Mouse (Mus musculus): Measurements from ENCODE around the gene Hint1. TPM values are rescaled to one million over a fixed set of nuclear protein-coding genes. Genes with fewer than 3 reads are reported as not detected.

The Hint1 gene
- polyA plus RNA-seq (2021), result 815 TPM

DNA sequence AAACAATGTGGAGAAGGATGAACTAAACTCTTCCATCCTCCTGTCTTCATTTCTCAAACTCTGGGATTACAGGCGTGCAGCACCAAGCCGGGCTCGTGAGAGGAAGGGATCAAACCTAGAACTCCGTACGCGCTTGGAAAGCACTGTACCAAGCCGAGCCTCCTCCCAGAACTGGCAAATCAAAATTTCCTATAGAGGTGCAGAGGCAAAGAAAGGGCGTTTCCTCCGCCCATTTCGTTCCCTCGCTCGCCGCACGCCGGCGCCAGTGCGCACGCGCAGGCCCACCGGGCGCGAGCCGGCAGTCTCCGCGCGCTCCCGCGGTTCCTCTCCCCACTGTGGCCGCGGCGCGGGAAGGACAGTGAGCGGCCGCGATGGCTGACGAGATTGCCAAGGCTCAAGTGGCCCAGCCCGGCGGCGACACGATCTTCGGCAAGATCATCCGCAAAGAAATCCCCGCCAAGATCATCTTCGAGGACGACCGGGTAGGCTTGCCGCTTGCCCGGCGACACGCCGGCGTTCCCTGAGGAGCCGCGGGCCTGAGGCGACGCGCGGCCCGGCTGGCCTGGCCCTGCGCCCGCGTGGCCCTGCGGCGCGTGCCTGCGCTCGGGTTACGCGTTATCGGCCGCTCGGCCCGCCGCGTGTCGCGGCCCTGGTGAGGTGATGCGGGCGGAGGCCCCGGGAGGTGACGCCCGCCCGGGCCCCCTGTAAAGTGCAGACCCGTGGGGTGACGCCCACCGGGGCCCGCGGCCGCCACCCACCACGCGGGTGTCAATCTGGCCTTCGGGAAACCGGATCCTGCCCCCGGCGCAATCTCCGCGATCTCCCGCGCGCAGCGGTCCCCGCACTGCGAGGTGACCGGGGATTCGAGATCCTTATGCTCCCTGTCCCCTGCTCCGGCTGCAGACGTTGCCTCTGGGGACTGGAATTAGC is at the start of gene Hint1:
Gene Hint1, plus strand, starts transcription at position 265 of the 930 bp plus-strand sequence.
- H3K27me3 ChIP-seq, result no peaks in the 10 kb centered on the region
- ATAC-seq, result peak; percentile 72
- no peak for TF ChIP-seq CTCF (IDR thresholded peaks at IDR 0.05)
- ChIA-PET POLR2A (no interaction called here), CTCF (interaction anchor here (0.7 kb wide), 1 partner anchor 80 kb away, joined by 3 read pairs; no protein-coding TSS in a partner anchor)
- DNase-seq (ENCODE audit: low read depth, low spot score), result peak; percentile 43
- in situ Hi-C loops (cut with MboI; ENCODE audit: low pct_unique_long_range_greater_than_20kb), result loop anchor here (10.0 kb wide), 1 partner anchor 312 kb away; no protein-coding TSS in a partner anchor

DNA sequence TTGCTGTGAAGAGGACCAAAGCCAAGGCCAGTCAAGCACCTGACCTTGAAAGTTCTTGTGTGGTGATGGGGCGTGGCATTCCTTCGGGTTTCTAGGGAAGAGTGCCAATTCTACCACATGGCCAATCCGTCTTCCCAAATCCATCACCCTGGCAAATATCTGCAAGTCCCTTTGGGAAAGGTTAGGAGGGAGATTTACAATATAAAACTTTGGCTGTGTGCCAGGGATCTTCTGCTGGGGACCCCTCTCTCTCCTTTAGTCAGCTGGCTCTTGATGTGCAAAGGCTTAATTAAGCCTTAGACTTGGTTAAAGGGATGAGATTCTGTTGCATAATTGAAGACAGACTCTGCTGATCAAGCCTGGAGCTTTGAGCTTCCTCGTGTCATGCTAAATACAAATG is 48.7 kb upstream of the Hint1 start:
- DNase-seq (ENCODE audit: low read depth, low spot score) (no peak), ATAC-seq (no peak)
- no peak for TF ChIP-seq CTCF (IDR thresholded peaks at IDR 0.05)
- no peaks in the 10 kb centered on the region for H3K27me3 ChIP-seq
- in situ Hi-C loops (cut with MboI; ENCODE audit: low pct_unique_long_range_greater_than_20kb), result loop anchor here (25.0 kb wide), 1 partner anchor 505 kb away; the partner anchor contains the start of gene Acsl6
- ChIA-PET CTCF (interaction anchor here (1.0 to 1.2 kb wide), 2 partner anchors 14 to 105 kb away, joined by 3 to 5 read pairs; no protein-coding TSS in a partner anchor), POLR2A (interaction anchor here (0.6 kb wide), 1 partner anchor 15 kb away, joined by 6 read pairs; no protein-coding TSS in a partner anchor)

DNA sequence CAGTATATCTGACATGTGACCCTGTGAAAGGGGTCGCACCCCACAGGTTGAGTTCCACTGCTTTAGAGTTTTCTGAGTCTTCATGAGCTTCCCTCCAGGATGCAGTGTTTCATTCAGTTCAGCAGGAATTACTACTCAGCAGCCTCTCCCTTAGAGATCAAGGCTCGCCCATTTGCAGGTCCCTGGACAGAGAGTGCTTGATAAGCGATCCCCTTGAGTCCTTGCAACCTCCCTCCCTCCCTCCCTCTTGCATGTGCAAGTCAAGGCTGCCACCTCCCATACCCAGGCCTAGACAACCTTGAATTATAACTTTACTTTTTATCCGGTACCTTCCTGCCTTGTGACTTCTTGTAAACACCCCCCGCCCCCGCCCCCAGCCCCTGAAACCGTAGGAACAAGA is 46.7 kb upstream of the Hint1 start:
- ATAC-seq (no peak), DNase-seq (ENCODE audit: low read depth, low spot score) (no peak)
- ChIA-PET CTCF (interaction anchor here (2.3 kb wide), 1 partner anchor 15 kb away, joined by 4 read pairs; no protein-coding TSS in a partner anchor), POLR2A (no interaction called here)
- H3K27me3 ChIP-seq, result no peaks in the 10 kb centered on the region
- in situ Hi-C loops (cut with MboI; ENCODE audit: low pct_unique_long_range_greater_than_20kb), result loop anchor here (25.0 kb wide), 1 partner anchor 507 kb away; the partner anchor contains the start of gene Acsl6
- no peak for TF ChIP-seq CTCF (IDR thresholded peaks at IDR 0.05)

DNA sequence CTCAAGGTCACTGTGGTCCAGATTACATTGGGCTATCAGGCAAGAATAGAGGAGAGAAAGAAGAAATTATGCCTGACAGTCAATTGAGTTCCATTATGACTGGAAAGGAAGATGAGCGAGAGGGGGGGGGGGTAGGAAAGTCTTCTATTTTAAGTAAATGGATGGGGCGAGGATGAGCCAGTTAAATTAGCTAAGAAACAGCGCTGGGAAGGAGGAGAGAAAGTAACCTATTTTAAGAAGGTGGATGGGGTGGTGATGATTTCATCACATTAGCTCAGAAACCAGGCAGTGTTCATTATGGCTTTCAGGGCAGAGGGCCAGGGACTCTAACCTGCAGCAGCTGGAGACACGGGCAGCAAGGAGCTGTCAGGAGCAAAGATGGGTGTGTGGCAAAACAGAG is 42.7 kb upstream of the Hint1 start:
- H3K27me3 ChIP-seq, result no peaks in the 10 kb centered on the region
- in situ Hi-C loops (cut with MboI; ENCODE audit: low pct_unique_long_range_greater_than_20kb), result loop anchor here (25.0 kb wide), 1 partner anchor 511 kb away; the partner anchor contains the start of gene Acsl6
- TF ChIP-seq CTCF (IDR thresholded peaks at IDR 0.05), result no peak
- ATAC-seq, result no peak
- no peak for DNase-seq (ENCODE audit: low read depth, low spot score)
- ChIA-PET POLR2A (no interaction called here), CTCF (interaction anchor here (1.7 kb wide), 1 partner anchor 9 kb away, joined by 3 read pairs; no protein-coding TSS in a partner anchor)

DNA sequence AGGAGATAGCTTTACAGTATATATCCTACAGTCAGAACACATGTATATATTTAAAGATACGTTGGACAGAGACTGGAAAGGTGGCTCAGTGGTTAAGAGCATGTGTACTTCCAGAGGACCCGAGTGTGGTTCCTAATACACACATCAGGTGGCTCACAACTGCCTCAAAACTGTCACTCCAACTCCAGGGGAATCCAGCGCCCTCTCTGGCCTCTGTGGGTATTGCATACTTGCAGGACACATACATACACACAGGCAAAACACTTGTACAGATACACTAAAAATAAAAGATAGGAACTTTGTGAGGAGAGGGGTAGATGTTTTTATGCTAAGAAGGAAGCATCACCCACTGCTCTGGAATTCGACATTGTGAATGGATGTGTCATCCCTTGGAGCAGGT is 40.4 kb upstream of the Hint1 start:
- DNase-seq (ENCODE audit: low read depth, low spot score) (no peak), ATAC-seq (no peak)
- in situ Hi-C loops (cut with MboI; ENCODE audit: low pct_unique_long_range_greater_than_20kb), result no loop called here
- POLR2A ChIA-PET, result no interaction called here
- TF ChIP-seq CTCF (IDR thresholded peaks at IDR 0.05), result peak; percentile 33
- CTCF ChIA-PET, result no interaction called here
- no peaks in the 10 kb centered on the region for H3K27me3 ChIP-seq

DNA sequence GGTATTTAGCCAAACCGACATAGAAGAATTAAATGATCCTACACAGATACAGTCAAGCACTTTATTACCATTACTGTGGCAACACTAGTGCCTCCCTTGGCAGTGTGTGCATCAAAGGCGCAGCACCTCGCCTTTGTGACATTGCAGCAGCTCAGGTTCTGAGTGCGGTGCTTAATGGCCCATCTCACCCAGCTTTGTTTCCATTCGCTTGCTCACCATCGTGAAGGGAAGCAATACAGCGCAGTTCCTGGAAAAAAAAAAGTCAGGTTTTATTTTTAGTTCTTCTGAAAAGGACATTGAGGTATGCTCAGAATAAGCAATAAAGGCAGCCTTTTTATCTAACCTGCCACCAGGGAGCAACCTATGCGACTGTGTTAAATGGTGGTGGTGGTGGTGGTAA is 39.4 kb upstream of the Hint1 start:
- H3K27me3 ChIP-seq, result no peaks in the 10 kb centered on the region
- CTCF ChIA-PET, result no interaction called here

DNA sequence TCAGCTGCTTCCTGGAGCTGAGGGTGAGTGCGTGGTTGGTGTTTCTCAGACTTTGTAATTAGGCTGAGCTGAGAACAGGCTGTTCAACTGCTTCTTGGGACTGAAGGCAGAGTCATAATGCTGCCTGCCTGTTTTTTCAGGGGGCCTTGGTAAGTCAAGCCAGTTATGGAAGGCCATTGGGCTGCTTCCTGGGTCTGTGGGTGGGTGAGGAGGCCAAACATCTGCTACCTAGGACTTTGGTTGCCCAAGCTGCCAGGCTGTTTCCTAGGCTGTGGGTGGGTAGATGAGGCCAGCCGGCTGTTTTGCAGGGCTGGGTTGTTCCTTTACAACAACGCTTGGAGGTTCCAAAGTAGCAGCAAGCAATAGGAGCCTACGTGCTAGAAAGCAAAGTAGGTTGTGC is 32.4 kb upstream of the Hint1 start:
- in situ Hi-C loops (cut with MboI; ENCODE audit: low pct_unique_long_range_greater_than_20kb), result no loop called here
- DNase-seq (ENCODE audit: low read depth, low spot score) (no peak), ATAC-seq (no peak)
- ChIA-PET CTCF (interaction anchor here (0.8 kb wide), 1 partner anchor 15 kb away, joined by 3 read pairs; no protein-coding TSS in a partner anchor), POLR2A (no interaction called here)
- TF ChIP-seq CTCF (IDR thresholded peaks at IDR 0.05), result no peak
- H3K27me3 ChIP-seq, result no peaks in the 10 kb centered on the region

More for the DNA sequence above, 39.4 kb upstream of the Hint1 start:
- DNase-seq (ENCODE audit: low read depth, low spot score) (no peak), ATAC-seq (no peak)
- TF ChIP-seq CTCF (IDR thresholded peaks at IDR 0.05), result no peak
- POLR2A ChIA-PET, result no interaction called here
- in situ Hi-C loops (cut with MboI; ENCODE audit: low pct_unique_long_range_greater_than_20kb), result no loop called here

DNA sequence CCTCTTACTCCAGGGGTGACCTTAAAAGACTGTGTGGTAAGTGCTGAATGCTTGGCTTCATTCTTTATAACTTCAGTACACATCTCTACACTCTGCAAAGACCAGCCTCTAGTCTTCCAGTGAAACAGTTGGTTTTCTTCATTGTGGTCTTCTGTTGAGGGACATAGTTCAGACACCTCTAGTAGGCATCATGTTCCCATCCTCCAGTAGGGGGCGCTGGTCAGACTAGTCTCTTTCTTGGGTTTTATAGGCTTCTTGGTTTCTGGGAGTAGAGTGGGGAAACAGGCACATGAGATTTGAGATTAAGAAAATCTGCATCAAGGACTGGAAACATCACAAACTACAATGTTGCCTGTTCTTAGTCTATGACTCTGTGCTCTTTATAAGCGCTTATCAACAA is 31.6 kb upstream of the Hint1 start:
- in situ Hi-C loops (cut with MboI; ENCODE audit: low pct_unique_long_range_greater_than_20kb), result no loop called here
- ChIA-PET CTCF (interaction anchor here (1.6 kb wide), 1 partner anchor 12 kb away, joined by 4 read pairs; no protein-coding TSS in a partner anchor), POLR2A (no interaction called here)
- DNase-seq (ENCODE audit: low read depth, low spot score), result no peak
- TF ChIP-seq CTCF (IDR thresholded peaks at IDR 0.05), result peak; percentile 46
- ATAC-seq, result no peak
- no peaks in the 10 kb centered on the region for H3K27me3 ChIP-seq

DNA sequence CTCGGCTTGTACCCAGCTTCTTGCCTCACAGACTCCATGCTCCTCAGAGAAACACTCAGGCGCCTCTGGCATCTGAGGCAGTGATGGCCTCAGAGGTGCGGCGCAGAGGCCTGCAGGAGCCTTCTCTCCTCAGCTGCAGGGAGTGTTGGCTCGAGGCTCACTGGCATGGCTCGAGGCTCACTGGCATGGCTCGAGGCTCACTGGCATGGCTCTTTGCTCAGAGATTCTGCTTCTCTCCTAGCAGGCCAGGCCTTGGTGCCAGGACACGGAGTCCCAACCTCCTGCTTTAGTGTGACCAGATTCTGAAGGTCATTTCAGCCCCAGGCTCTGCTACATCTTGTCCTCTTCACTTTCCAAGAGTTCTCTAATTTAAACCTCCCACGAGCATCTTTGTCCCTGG is 30.1 kb upstream of the Hint1 start:
- TF ChIP-seq CTCF (IDR thresholded peaks at IDR 0.05), result no peak
- no peak for ATAC-seq
- no peaks in the 10 kb centered on the region for H3K27me3 ChIP-seq
- POLR2A ChIA-PET, result no interaction called here
- in situ Hi-C loops (cut with MboI; ENCODE audit: low pct_unique_long_range_greater_than_20kb), result no loop called here
- CTCF ChIA-PET, result interaction anchor here (1.3 to 1.6 kb wide), 2 partner anchors 10 to 64 kb away, joined by 3 to 4 read pairs; no protein-coding TSS in a partner anchor
- no peak for DNase-seq (ENCODE audit: low read depth, low spot score)

DNA sequence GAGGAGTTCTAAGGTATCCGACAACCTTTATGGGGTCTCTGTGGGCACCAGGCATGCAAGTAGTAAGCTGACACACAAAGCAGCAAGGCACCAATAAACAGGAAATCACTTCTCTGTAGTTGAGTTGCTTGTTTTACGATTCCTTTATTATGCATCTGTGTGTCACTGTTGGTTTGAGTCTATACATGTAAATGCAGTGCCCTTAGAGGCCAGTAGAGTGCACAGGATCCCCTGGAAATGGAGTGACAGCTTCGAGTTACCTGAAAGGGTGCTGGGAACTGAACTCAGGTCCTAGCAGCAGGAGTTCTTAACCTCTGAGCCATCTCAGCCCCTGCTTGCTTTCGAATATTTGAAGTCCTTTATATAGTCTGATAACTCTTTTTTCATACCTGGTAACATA is 26.5 kb upstream of the Hint1 start:
- in situ Hi-C loops (cut with MboI; ENCODE audit: low pct_unique_long_range_greater_than_20kb), result no loop called here
- peak; percentile 15 for TF ChIP-seq CTCF (IDR thresholded peaks at IDR 0.05)
- no peak for ATAC-seq
- ChIA-PET POLR2A (no interaction called here), CTCF (no interaction called here)
- H3K27me3 ChIP-seq, result no peaks in the 10 kb centered on the region
- no peak for DNase-seq (ENCODE audit: low read depth, low spot score)

DNA sequence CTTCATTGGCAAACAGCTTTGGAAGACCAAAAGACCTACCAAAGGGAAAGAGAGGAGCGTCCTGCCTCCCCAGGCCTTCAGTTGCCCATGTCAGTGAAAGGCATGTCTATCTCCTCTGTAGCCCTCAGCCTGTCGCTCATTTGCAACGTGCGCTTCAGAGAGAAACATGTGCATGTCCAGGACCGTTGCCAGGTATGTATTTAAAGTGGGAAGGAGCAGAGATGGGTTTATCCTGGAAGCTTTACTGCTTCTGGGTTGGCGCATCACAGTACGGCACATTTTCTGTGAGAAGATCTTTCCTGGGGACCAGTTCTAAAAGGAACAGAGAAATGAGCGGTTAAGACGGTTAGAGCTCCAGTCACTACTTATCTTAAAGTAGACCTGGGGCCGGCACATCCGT is 25.3 kb upstream of the Hint1 start:
- no peak for DNase-seq (ENCODE audit: low read depth, low spot score)
- H3K27me3 ChIP-seq, result no peaks in the 10 kb centered on the region
- ChIA-PET CTCF (no interaction called here), POLR2A (no interaction called here)
- in situ Hi-C loops (cut with MboI; ENCODE audit: low pct_unique_long_range_greater_than_20kb), result no loop called here
- no peak for ATAC-seq
- TF ChIP-seq CTCF (IDR thresholded peaks at IDR 0.05), result no peak

All from Patski (cell line).